Mouse (Mus musculus): ENCODE results near the gene Lztfl1. TPM values are rescaled to one million over a fixed set of nuclear protein-coding genes. Genes with fewer than 3 reads are reported as not detected.

Gene Lztfl1
- total and polyA plus RNA-seq, 2 experiments, result 1.8 to 9.7 TPM

DNA sequence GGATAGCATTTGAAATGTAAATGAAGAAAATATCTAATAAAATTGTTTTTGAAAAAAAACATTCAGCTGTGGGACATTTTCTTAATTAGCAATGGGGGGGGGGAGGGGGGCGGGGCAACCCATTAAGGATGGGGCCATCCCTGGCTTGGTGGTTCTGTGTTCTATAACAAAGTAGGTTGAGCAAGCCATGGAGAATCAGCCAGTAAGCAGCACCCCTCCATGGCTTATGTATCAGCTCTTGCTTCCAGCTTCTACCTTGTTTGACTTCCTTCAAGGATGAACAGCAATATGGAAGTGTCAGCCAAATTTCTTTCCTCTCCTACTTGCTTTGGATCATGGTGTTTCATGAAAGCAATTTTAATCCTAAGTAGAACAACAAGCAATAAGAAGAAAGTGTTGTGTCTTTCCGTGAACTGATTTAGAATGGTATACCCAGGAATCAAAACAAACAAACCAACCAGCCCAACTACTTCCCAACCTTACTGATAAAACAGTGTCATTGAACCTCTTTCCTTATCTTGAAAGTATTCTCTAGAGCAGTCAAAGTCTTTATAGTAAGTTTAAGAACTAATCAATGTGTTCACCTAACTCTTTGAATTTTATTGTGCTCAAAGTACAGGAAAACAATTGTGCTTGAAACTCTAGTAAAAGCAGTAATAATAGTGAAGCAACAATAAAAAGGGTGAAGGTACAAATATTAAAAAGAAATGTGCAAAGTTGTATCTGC, 67.5 kb downstream of the Lztfl1 start:
- DNase-seq (ENCODE audit: extremely low read depth, low read depth, low spot score), result no peak
- 87% methylated on average over 2 of the region's 2 CpGs for whole genome bisulfite sequencing
- no peaks in the 10 kb centered on the region for H3K79me2 ChIP-seq (ENCODE audit: control insufficient read depth, insufficient read depth, low read length)
- no peaks in the 10 kb centered on the region for H3K4me1 ChIP-seq (ENCODE audit: control insufficient read depth, insufficient read depth, low read length)
- no peaks in the 10 kb centered on the region for H3K36me3 ChIP-seq (ENCODE audit: control insufficient read depth, insufficient read depth, low read length)
- H3K4me3 ChIP-seq (ENCODE audit: insufficient read depth, low read depth, low read length), result no peak overlapping the region
- no peak overlapping the region for H3K9ac ChIP-seq (ENCODE audit: low read depth, low read length)
- TF ChIP-seq POLR2A (IDR thresholded peaks at IDR 0.05; ENCODE audit: extremely low read depth, insufficient read depth, low read length) (no peak), CTCF (IDR thresholded peaks at IDR 0.05; ENCODE audit: low read depth, low read length) (no peak)
- no peaks in the 10 kb centered on the region for H3K27me3 ChIP-seq (ENCODE audit: control insufficient read depth, insufficient read depth, low read length)
- no peak overlapping the region for H3K27ac ChIP-seq (replicated peaks; ENCODE audit: insufficient read depth, low read depth, low read length)

Other genes with a start within 250 kb of the Lztfl1 start
- 19.7 and 22.2 TPM in 2 replicates for gene Limd1, start 239.0 kb downstream of the Lztfl1 start, total RNA-seq (2014; rRNA removed)
- gene Limd1, start 239.0 kb downstream of the Lztfl1 start, polyA plus RNA-seq (2012; rRNA removed), result 15.9 and 24.6 TPM in 2 replicates
- gene Sacm1l, start 187.9 kb downstream of the Lztfl1 start, total RNA-seq (2014; rRNA removed), result 62.3 and 74.3 TPM in 2 replicates
- gene Sacm1l, start 187.9 kb downstream of the Lztfl1 start, polyA plus RNA-seq (2012; rRNA removed), result 7.7 and 9.4 TPM in 2 replicates
- 0.07 TPM in 1 of 2 replicates, not detected in the other for gene Slc6a20b, start 85.1 kb downstream of the Lztfl1 start, total RNA-seq (2014; rRNA removed)
- not detected in 2 replicates for gene Slc6a20b, start 85.1 kb downstream of the Lztfl1 start, polyA plus RNA-seq (2012; rRNA removed)
- 0.18 and 0.20 TPM in 2 replicates for gene Ccr9, start 39.3 kb downstream of the Lztfl1 start, total RNA-seq (2014; rRNA removed)
- 0.21 and 0.22 TPM in 2 replicates for gene Ccr9, start 39.3 kb downstream of the Lztfl1 start, polyA plus RNA-seq (2012; rRNA removed)
- gene Slc6a20a, start 38.8 kb downstream of the Lztfl1 start, total RNA-seq (2014; rRNA removed), result not detected in 2 replicates
- gene Slc6a20a, start 38.8 kb downstream of the Lztfl1 start, polyA plus RNA-seq (2012; rRNA removed), result not detected in 2 replicates
- gene Cxcr6, start 88.8 kb upstream of the Lztfl1 start, total RNA-seq (2014; rRNA removed), result 1.0 and 1.3 TPM in 2 replicates
- gene Cxcr6, start 88.8 kb upstream of the Lztfl1 start, polyA plus RNA-seq (2012; rRNA removed), result 0.70 and 0.76 TPM in 2 replicates
- gene Fyco1, start 134.2 kb upstream of the Lztfl1 start, total RNA-seq (2014; rRNA removed), result 21.2 and 22.9 TPM in 2 replicates
- 5.9 and 6.6 TPM in 2 replicates for gene Fyco1, start 134.2 kb upstream of the Lztfl1 start, polyA plus RNA-seq (2012; rRNA removed)
- gene Xcr1, start 144.3 kb upstream of the Lztfl1 start, total RNA-seq (2014; rRNA removed), result 0.18 and 0.34 TPM in 2 replicates
- 0.09 and 0.22 TPM in 2 replicates for gene Xcr1, start 144.3 kb upstream of the Lztfl1 start, polyA plus RNA-seq (2012; rRNA removed)